Mouse (Mus musculus) C2C12 (cell line): ENCODE data around the gene Ntf3. TPM values are rescaled to one million over a fixed set of nuclear protein-coding genes. Genes with fewer than 3 reads are reported as not detected.

Source experiments
- H3K27me3 ChIP-seq: one replicate; pipeline ENCODE4 v1.6.1; 2011; ENCODE audit not compliant: control insufficient read depth, insufficient read depth, insufficient read length
- H3K36me3 ChIP-seq: one replicate; pipeline ENCODE4 v1.6.1; 2011; ENCODE audit not compliant: control insufficient read depth, insufficient read depth
- H3K4me3 ChIP-seq: one replicate; pipeline ENCODE4 v1.5.1; 2011; ENCODE audit warnings: mild to moderate bottlenecking, control low read depth; ENCODE audit not compliant: poor library complexity, insufficient read depth, severe bottlenecking
- H3K79me2 ChIP-seq: one replicate; pipeline ENCODE4 v1.6.1; 2011; ENCODE audit not compliant: control insufficient read depth, insufficient read depth
- H3K79me3 ChIP-seq: one replicate; pipeline ENCODE4 v1.6.1; 2011; ENCODE audit warnings: low read depth, control low read depth
- H3ac ChIP-seq: one replicate; pipeline ENCODE3; 2011; ENCODE audit warnings: low read depth; ENCODE audit not compliant: control insufficient read depth, insufficient read length
- CEBPB ChIP-seq: IDR thresholded peaks from one replicate; pipeline ENCODE4 v1.6.1; 2011; ENCODE audit warnings: low read depth, mild to moderate bottlenecking, control low read depth, moderate library complexity
- CTCF ChIP-seq: IDR thresholded peaks from one replicate; pipeline ENCODE4 v1.5.1; 2011; ENCODE audit not compliant: control insufficient read depth, insufficient read depth, insufficient read length
- FOSL1 ChIP-seq: IDR thresholded peaks from one replicate; pipeline ENCODE4 v1.8.0; 2011; ENCODE audit warnings: mild to moderate bottlenecking, low read length; ENCODE audit not compliant: poor library complexity, insufficient read depth, severe bottlenecking
- MAX ChIP-seq: IDR thresholded peaks from one replicate; pipeline ENCODE4 v1.6.1; 2011; ENCODE audit warnings: mild to moderate bottlenecking, control low read depth
- MYOD1 ChIP-seq: IDR thresholded peaks from one replicate; pipeline ENCODE4 v1.6.1; 2011; ENCODE audit warnings: low read depth; ENCODE audit not compliant: control insufficient read depth, insufficient read length
- MYOG ChIP-seq: IDR thresholded peaks from one replicate; pipeline ENCODE4 v1.6.1; 2011; ENCODE audit not compliant: control insufficient read depth, insufficient read length; ENCODE audit errors: extremely low read depth
- USF1 ChIP-seq: IDR thresholded peaks from one replicate; pipeline ENCODE4 v1.6.1; 2011; ENCODE audit warnings: low read depth, mild to moderate bottlenecking, control low read depth, moderate library complexity
- long read RNA-seq, 2 experiments: library from polyadenylated mRNA; unstranded; transcript quantifications; one replicate each; pipeline ENCODE4 v2.0.0; 2019 to 2020
- polyA plus RNA-seq: library from polyadenylated mRNA; unstranded; fragments of >200 nt; fragmentation: generic; extraction: Trizol; gene quantifications from one replicate; pipeline ENCODE4 v1.2.1, GENCODE M21; 2012; ENCODE audit warnings: missing spikeins

Ntf3 gene
- not detected for polyA plus RNA-seq
- long read RNA-seq, experiment 1, result 0 reads
- long read RNA-seq, experiment 2, result 0 reads

- H3ac ChIP-seq, result no peak within 1 kb of the TSS
- H3K79me2 ChIP-seq, result no peaks in the 10 kb centered on the region
- H3K4me3 ChIP-seq, result no peak within 1 kb of the TSS
- H3K27me3 ChIP-seq, result peaks cover 26% of the 10 kb centered on the region
- H3K36me3 ChIP-seq, result no peaks in the 10 kb centered on the region
- TF ChIP-seq MAX (no peak), MYOD1 (no peak), CEBPB (no peak), MYOG (no peak), CTCF (no peak), USF1 (no peak), FOSL1 (no peak)
- H3K79me3 ChIP-seq, result no peaks in the 10 kb centered on the region
Observed at GRCm38 (mm10) chr6:126166548-126167207, at the start of gene Ntf3. Gene Ntf3 (minus strand): TSS chr6:126166910.

- Histone ChIP-seq H3K27me3 (no peaks in the 10 kb centered on the region), H3K79me3 (no peaks in the 10 kb centered on the region)
- TF ChIP-seq MYOD1, result no peak
- TF ChIP-seq CTCF, result no peak
- TF ChIP-seq MAX, result no peak
- TF ChIP-seq FOSL1, result no peak
- TF ChIP-seq CEBPB, result no peak
Observed at GRCm38 (mm10) chr6:126213330-126213729, 46.6 kb upstream of the Ntf3 start.

GRCm38 (mm10) chr6:126203366-126203765 lies 36.7 kb upstream of the Ntf3 start:
- Histone ChIP-seq H3K79me3 (no peaks in the 10 kb centered on the region), H3ac (no peak overlapping the region), H3K36me3 (no peaks in the 10 kb centered on the region), H3K27me3 (no peaks in the 10 kb centered on the region), H3K79me2 (no peaks in the 10 kb centered on the region), H3K4me3 (no peak overlapping the region)
- TF ChIP-seq MAX, result no peak
- TF ChIP-seq USF1, result no peak
- no peak for TF ChIP-seq FOSL1
- no peak for TF ChIP-seq CTCF
- no peak for TF ChIP-seq MYOG
- TF ChIP-seq MYOD1, result no peak
- no peak for TF ChIP-seq CEBPB

More at GRCm38 (mm10) chr6:126213330-126213729, 46.6 kb upstream of the Ntf3 start:
- Histone ChIP-seq H3K79me2 (no peaks in the 10 kb centered on the region), H3ac (no peak overlapping the region), H3K4me3 (no peak overlapping the region), H3K36me3 (no peaks in the 10 kb centered on the region)

- Histone ChIP-seq H3K79me2 (no peaks in the 10 kb centered on the region), H3K79me3 (no peaks in the 10 kb centered on the region), H3K36me3 (no peaks in the 10 kb centered on the region), H3K27me3 (no peaks in the 10 kb centered on the region), H3ac (no peak overlapping the region), H3K4me3 (no peak overlapping the region)
- TF ChIP-seq CEBPB (no peak), MYOG (no peak), FOSL1 (no peak), CTCF (no peak), MYOD1 (no peak), MAX (no peak), USF1 (no peak)
Observed at GRCm38 (mm10) chr6:126202959-126203358, 36.2 kb upstream of the Ntf3 start.

- no peaks in the 10 kb centered on the region for H3K36me3 ChIP-seq
- no peaks in the 10 kb centered on the region for H3K79me3 ChIP-seq
- no peaks in the 10 kb centered on the region for H3K27me3 ChIP-seq
- H3K79me2 ChIP-seq, result no peaks in the 10 kb centered on the region
- no peak overlapping the region for H3K4me3 ChIP-seq
- TF ChIP-seq MAX (no peak), MYOG (no peak), MYOD1 (no peak), CEBPB (no peak), CTCF (no peak), FOSL1 (no peak), USF1 (no peak)
- no peak overlapping the region for H3ac ChIP-seq
Observed at GRCm38 (mm10) chr6:126201721-126202120, 35.0 kb upstream of the Ntf3 start.

- no peak overlapping the region for H3ac ChIP-seq
- H3K79me2 ChIP-seq, result no peaks in the 10 kb centered on the region
- no peaks in the 10 kb centered on the region for H3K79me3 ChIP-seq
- H3K27me3 ChIP-seq, result no peaks in the 10 kb centered on the region
- no peak overlapping the region for H3K4me3 ChIP-seq
- H3K36me3 ChIP-seq, result no peaks in the 10 kb centered on the region
- TF ChIP-seq CTCF (no peak), USF1 (no peak), FOSL1 (no peak), MAX (no peak), CEBPB (no peak), MYOD1 (no peak), MYOG (no peak)
Observed at GRCm38 (mm10) chr6:126199916-126200315, 33.2 kb upstream of the Ntf3 start.
